Mouse (Mus musculus) CH12.LX (cell line): ENCODE measurements at regions not wholly inside any gene's neighbourhood (a gene's known extent, or its start where the extent isn't known, plus 50 kb on each side); places are given as distances from the start of the nearest gene placed in this dataset.

ENCODE experiments used
- DNase-seq: peaks from one replicate; pipeline ENCODE4 v3.0.0-alpha.2; 2013; ENCODE audit errors: extremely low read depth
- H3K27ac ChIP-seq: 2 replicates; pipeline ENCODE4 v1.5.1; 2012; ENCODE audit warnings: low read depth, mild to moderate bottlenecking, control low read depth, moderate library complexity; ENCODE audit not compliant: insufficient read depth
- H3K27me3 ChIP-seq: replicated peaks from 2 replicates; pipeline ENCODE3; 2012; ENCODE audit warnings: inconsistent platforms
- H3K36me3 ChIP-seq, 2 experiments: replicated peaks in 1 of 2; 2 replicates each; pipeline versions ENCODE3 to v1.6.1; 2012; ENCODE audit warnings: inconsistent platforms in 1 of 2, low read length in 1 of 2, mild to moderate bottlenecking in 1 of 2, mixed read lengths in 1 of 2, moderate library complexity in 1 of 2; ENCODE audit not compliant: control insufficient read depth in 1 of 2, insufficient read depth in 1 of 2
- H3K4me1 ChIP-seq, 2 experiments: 2 replicates each; pipeline ENCODE4 v1.6.1; 2012; ENCODE audit warnings: inconsistent platforms in 1 of 2, moderate library complexity in 1 of 2; ENCODE audit not compliant: insufficient read depth in 2 of 2, control insufficient read depth in 1 of 2
- H3K4me2 ChIP-seq: 2 replicates; pipeline ENCODE4 v1.6.1; 2012; ENCODE audit warnings: low read depth, mild to moderate bottlenecking, control low read depth; ENCODE audit not compliant: poor library complexity, insufficient read depth, severe bottlenecking
- H3K4me3 ChIP-seq, 3 experiments: fragments of 150-350 bp in 1 of 3; sonication (generic) in 1 of 3; replicated peaks in 1 of 3; 2 replicates each; pipeline versions ENCODE3 to v1.5.1; 2011 to 2012; ENCODE audit warnings: low read depth in 2 of 3, low read length in 2 of 3, mild to moderate bottlenecking in 2 of 3, moderate library complexity in 2 of 3, control low read depth in 1 of 3, improper control_type of control experiment in 1 of 3, inconsistent platforms in 1 of 3, mixed read lengths in 1 of 3; ENCODE audit not compliant: poor library complexity in 1 of 3
- H3K79me2 ChIP-seq: replicated peaks from 2 replicates; pipeline ENCODE4 v1.6.1; 2012; ENCODE audit warnings: mild to moderate bottlenecking, moderate library complexity; ENCODE audit not compliant: control insufficient read depth, poor library complexity, insufficient read depth, severe bottlenecking; ENCODE audit errors: extremely low read depth
- H3K9ac ChIP-seq: 2 replicates; pipeline ENCODE4 v1.6.1; 2012; ENCODE audit warnings: low read depth, mild to moderate bottlenecking, control low read depth, moderate library complexity; ENCODE audit not compliant: insufficient read depth
- H3K9me3 ChIP-seq: replicated peaks from 2 replicates; pipeline ENCODE3; 2012; ENCODE audit warnings: low read length, inconsistent platforms, mixed read lengths
- CTCF ChIP-seq, 2 experiments: IDR thresholded peaks in 1 of 2; conservative IDR thresholded peaks in 1 of 2; 2 replicates each; pipeline ENCODE4 v1.5.1; 2011 to 2012; ENCODE audit warnings: low read depth in 2 of 2, low read length in 2 of 2, improper control_type of control experiment in 1 of 2, inconsistent platforms in 1 of 2, mild to moderate bottlenecking in 1 of 2, moderate library complexity in 1 of 2
- E2F4 ChIP-seq: IDR thresholded peaks from 2 replicates; pipeline ENCODE4 v1.6.1; 2011; ENCODE audit warnings: low read depth, low read length, improper control_type of control experiment; ENCODE audit not compliant: insufficient replicate concordance
- ETS1 ChIP-seq: conservative IDR thresholded peaks from 2 replicates; pipeline ENCODE4 v1.6.1; 2012; ENCODE audit warnings: low read depth, mild to moderate bottlenecking, inconsistent platforms, low read length, improper control_type of control experiment, moderate library complexity
- GABPA ChIP-seq: IDR thresholded peaks from 2 replicates; pipeline ENCODE4 v1.6.1; 2012; ENCODE audit warnings: low read depth, low read length, improper control_type of control experiment, inconsistent platforms; ENCODE audit not compliant: insufficient replicate concordance
- JUN ChIP-seq: IDR thresholded peaks from 2 replicates; pipeline ENCODE4 v1.6.1; 2011; ENCODE audit warnings: low read depth, mild to moderate bottlenecking, low read length, improper control_type of control experiment, moderate library complexity; ENCODE audit not compliant: insufficient read depth
- KAT2A ChIP-seq: IDR thresholded peaks from 2 replicates; pipeline ENCODE4 v1.6.1; 2012; ENCODE audit warnings: low read length, improper control_type of control experiment, inconsistent platforms; ENCODE audit not compliant: insufficient replicate concordance
- MAFK ChIP-seq: IDR thresholded peaks from 2 replicates; pipeline ENCODE4 v1.6.1; 2011; ENCODE audit warnings: low read length, improper control_type of control experiment; ENCODE audit not compliant: insufficient replicate concordance
- MAX ChIP-seq: IDR thresholded peaks from 2 replicates; pipeline ENCODE4 v1.6.1; 2011; ENCODE audit warnings: low read length, improper control_type of control experiment
- MEF2A ChIP-seq: IDR thresholded peaks from 2 replicates; pipeline ENCODE4 v1.6.1; 2014; ENCODE audit warnings: low read depth, mild to moderate bottlenecking, inconsistent platforms, low read length, improper control_type of control experiment, borderline replicate concordance
- NELFE ChIP-seq: IDR thresholded peaks from 2 replicates; pipeline ENCODE4 v1.6.1; 2011; ENCODE audit warnings: low read depth, low read length, improper control_type of control experiment
- SIN3A ChIP-seq: IDR thresholded peaks from 2 replicates; pipeline ENCODE4 v1.6.1; 2012; ENCODE audit warnings: low read length, improper control_type of control experiment, inconsistent platforms
- TBP ChIP-seq: conservative IDR thresholded peaks from 2 replicates; pipeline ENCODE4 v1.6.1; 2011; ENCODE audit warnings: low read depth, low read length, improper control_type of control experiment
- UBTF ChIP-seq: IDR thresholded peaks from 2 replicates; pipeline ENCODE4 v1.6.1; 2012; ENCODE audit warnings: low read depth, mild to moderate bottlenecking, inconsistent platforms, low read length, improper control_type of control experiment, moderate library complexity
- USF1 ChIP-seq: IDR thresholded peaks from 2 replicates; pipeline ENCODE4 v1.6.1; 2014; ENCODE audit warnings: low read depth, mild to moderate bottlenecking, inconsistent platforms, low read length, improper control_type of control experiment
- ZC3H11A ChIP-seq: IDR thresholded peaks from 2 replicates; pipeline ENCODE4 v1.6.1; 2012; ENCODE audit warnings: low read depth, mild to moderate bottlenecking, inconsistent platforms, low read length, improper control_type of control experiment
- ZKSCAN1 ChIP-seq: IDR thresholded peaks from 2 replicates; pipeline ENCODE4 v1.6.1; 2012; ENCODE audit warnings: low read depth, inconsistent platforms, low read length, improper control_type of control experiment, borderline replicate concordance
- ZMIZ1 ChIP-seq: IDR thresholded peaks from 2 replicates; pipeline ENCODE4 v1.6.1; 2012; ENCODE audit warnings: low read depth, mild to moderate bottlenecking, inconsistent platforms, low read length, improper control_type of control experiment
- dilution Hi-C: fragments of 300-500 bp; cut with MboI; formaldehyde crosslinking; loops from 2 replicates; pipeline ENCODE4 v1.14.3; 2020; ENCODE audit warnings: low sequenced_read_pairs; ENCODE audit not compliant: extremely low pct_unique_long_range_greater_than_20kb, extremely low pct_ligation_motif_present
- in situ Hi-C: fragments of 300-500 bp; cut with MboI; formaldehyde crosslinking; loops from 3 replicates; pipeline ENCODE4 v1.14.3; 2019; ENCODE audit warnings: low sequenced_read_pairs, low pct_ligation_motif_present, low pct_unique_long_range_greater_than_20kb, mixed read lengths

DNA sequence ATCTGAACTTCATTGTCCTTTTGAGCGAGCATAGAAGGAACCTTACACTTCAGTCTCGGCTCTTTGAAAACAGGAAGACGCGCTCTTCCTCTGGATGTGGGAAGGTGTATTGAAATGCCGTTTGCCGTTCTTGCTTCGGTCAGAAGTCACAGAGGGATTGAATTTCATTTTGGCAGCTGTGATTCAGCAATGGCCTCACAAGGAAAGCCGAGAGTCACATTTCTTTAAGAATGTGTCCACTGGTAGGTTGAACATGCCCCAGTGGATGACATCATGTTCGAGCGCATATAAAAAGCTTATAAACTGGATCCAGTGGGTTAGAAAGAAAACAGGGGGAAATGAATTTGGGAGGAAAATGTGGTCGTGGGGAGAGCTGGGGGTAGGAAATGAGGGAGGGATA is 1579.6 kb upstream of the Gulo start:
- no peak overlapping the region for H3K27ac ChIP-seq
- H3K9me3 ChIP-seq: no peaks in the 10 kb centered on the region
- H3K9ac ChIP-seq: no peak overlapping the region
- H3K4me2 ChIP-seq: no peak overlapping the region
- H3K36me3 ChIP-seq: no peaks in the 10 kb centered on the region
- H3K4me3 ChIP-seq: no peak overlapping the region
- H3K4me1 ChIP-seq: peaks cover 0 to 3% of the 10 kb centered on the region in 2 experiments; a peak in 2 of 4 replicates
- in situ Hi-C loops (no loop called here), dilution Hi-C loops (no loop called here)
- DNase-seq: no peak
- no peaks in the 10 kb centered on the region for H3K27me3 ChIP-seq
- no peak for TF ChIP-seq NELFE
- no peak for TF ChIP-seq ZKSCAN1
- TF ChIP-seq TBP: no peak
- no peak for TF ChIP-seq ZMIZ1
- TF ChIP-seq SIN3A: no peak
- no peak for TF ChIP-seq UBTF
- no peak for TF ChIP-seq E2F4
- TF ChIP-seq KAT2A: no peak
- no peak for TF ChIP-seq MEF2A
- TF ChIP-seq MAFK: no peak
- TF ChIP-seq MAX: no peak
- TF ChIP-seq ETS1: no peak
- no peak for TF ChIP-seq CTCF (conservative IDR thresholded peaks at IDR 0.05 in 1 of 2, IDR thresholded peaks at IDR 0.05 in 1 of 2; ENCODE audit: low read depth in 2 of 2, low read length in 2 of 2)
- H3K79me2 ChIP-seq: no peaks in the 10 kb centered on the region

DNA sequence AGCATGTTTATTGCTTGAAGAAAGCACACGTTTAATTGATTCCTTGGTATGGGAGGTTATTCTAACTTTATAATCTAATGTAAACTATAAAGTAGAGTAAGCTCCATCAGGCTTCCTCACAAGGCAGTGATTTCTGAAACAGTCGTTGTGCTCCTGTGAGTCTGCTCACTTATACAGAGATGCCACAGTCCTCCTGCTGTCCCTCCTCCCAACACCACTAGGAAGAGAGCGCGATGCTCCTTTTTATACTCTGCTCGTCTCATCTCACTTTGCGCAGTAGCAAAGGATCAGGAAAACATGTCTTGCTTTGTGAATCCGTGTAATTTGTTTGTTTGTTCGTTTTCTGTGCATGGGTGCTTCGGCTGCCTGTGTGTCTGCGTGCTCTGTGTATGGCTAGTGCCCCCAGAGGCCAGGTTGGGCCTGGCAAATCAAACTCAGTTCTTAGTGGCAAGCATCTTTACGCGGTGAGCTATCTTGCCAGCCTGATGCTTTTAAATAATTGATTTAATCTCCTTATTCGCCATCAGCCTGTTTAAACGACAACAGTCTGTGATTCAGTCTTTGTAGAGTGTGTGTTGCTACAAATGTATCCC is 1575.5 kb upstream of the Gulo start:
- no peaks in the 10 kb centered on the region for H3K9me3 ChIP-seq
- no peak overlapping the region for H3K27ac ChIP-seq
- peak; percentile 5 for DNase-seq
- in situ Hi-C loops: no loop called here
- H3K36me3 ChIP-seq: no peaks in the 10 kb centered on the region
- no peaks in the 10 kb centered on the region for H3K79me2 ChIP-seq
- H3K4me1 ChIP-seq: peaks cover 0 to 3% of the 10 kb centered on the region in 2 experiments; a peak in 2 of 4 replicates
- dilution Hi-C loops: no loop called here
- no peak overlapping the region for H3K4me2 ChIP-seq
- H3K9ac ChIP-seq: no peak overlapping the region
- H3K27me3 ChIP-seq: no peaks in the 10 kb centered on the region
- no peak overlapping the region for H3K4me3 ChIP-seq
- TF ChIP-seq JUN (no peak), GABPA (no peak), ZMIZ1 (no peak), ZC3H11A (no peak), SIN3A (no peak), USF1 (no peak)
- TF ChIP-seq, all 38 proteins: peak for 0
